Mouse (Mus musculus) B cell, adult (primary cell): Measurements from ENCODE around the gene Tm9sf4. TPM values are rescaled to one million over a fixed set of nuclear protein-coding genes. Genes with fewer than 3 reads are reported as not detected.

Experiments
- total RNA-seq: library from RNA; stranded (reverse); gene quantifications from 4 replicates; pipeline ENCODE4 v1.2.4, GENCODE M21; 2023; ENCODE audit not compliant: inconsistent age

Tm9sf4 gene
- 70.9 to 97.2 TPM (median 87.3 TPM) in 4 replicates for total RNA-seq

GRCm38 (mm10) chr2:153160844-153161683 lies at the start of gene Tm9sf4:
Gene Tm9sf4, plus strand, starts transcription at chr2:153161303.

GRCm38 (mm10) chr2:153224946-153225594 lies 64.0 kb downstream of the Tm9sf4 start, which contains the start of gene Tspyl3:
Gene Tspyl3, minus strand, starts transcription at chr2:153225441.

GRCm38 (mm10) chr2:153241250-153242014 lies 80.3 kb downstream of the Tm9sf4 start, which contains the start of the genes Plagl2 and Pofut1:
Gene Plagl2, minus strand, starts transcription at chr2:153241426.
Gene Pofut1, plus strand, starts transcription at chr2:153241533.

Other genes with a start within 250 kb of the Tm9sf4 start
- gene Mylk2, start 250.0 kb upstream of the Tm9sf4 start, total RNA-seq: not detected in 4 replicates
- not detected in 4 replicates for gene Foxs1, start 228.1 kb upstream of the Tm9sf4 start, total RNA-seq
- gene Dusp15, start 209.6 kb upstream of the Tm9sf4 start, total RNA-seq: not detected in 4 replicates
- gene Ttll9, start 198.8 kb upstream of the Tm9sf4 start, total RNA-seq: not detected in 4 replicates
- 47.8 to 66.6 TPM (median 54.0 TPM) in 4 replicates for gene Pdrg1, start 145.9 kb upstream of the Tm9sf4 start, total RNA-seq
- gene Xkr7, start 129.5 kb upstream of the Tm9sf4 start, total RNA-seq: not detected in 4 replicates
- gene Ccm2l, start 95.3 kb upstream of the Tm9sf4 start, total RNA-seq: not detected in 4 replicates
- gene Hck, start 52.8 kb upstream of the Tm9sf4 start, total RNA-seq: 141 to 170 TPM (median 156 TPM) in 4 replicates
- 13.3 to 18.0 TPM (median 16.4 TPM) in 4 replicates for gene Tspyl3, start 64.1 kb downstream of the Tm9sf4 start, total RNA-seq
- 20.1 to 27.6 TPM (median 24.9 TPM) in 4 replicates for gene Plagl2, start 80.1 kb downstream of the Tm9sf4 start, total RNA-seq
- 29.9 to 32.4 TPM (median 31.7 TPM) in 4 replicates for gene Pofut1, start 80.2 kb downstream of the Tm9sf4 start, total RNA-seq
- 17.7 to 19.7 TPM (median 18.5 TPM) in 4 replicates for gene Kif3b, start 130.1 kb downstream of the Tm9sf4 start, total RNA-seq
- gene Asxl1, start 184.5 kb downstream of the Tm9sf4 start, total RNA-seq: 47.1 to 51.7 TPM (median 50.3 TPM) in 4 replicates